Mouse (Mus musculus): Measurements from ENCODE around the gene Dgki. TPM values are rescaled to one million over a fixed set of nuclear protein-coding genes. Genes with fewer than 3 reads are reported as not detected.

Gene Dgki
- polyA plus RNA-seq, 1 experiment = 7.5 TPM

DNA sequence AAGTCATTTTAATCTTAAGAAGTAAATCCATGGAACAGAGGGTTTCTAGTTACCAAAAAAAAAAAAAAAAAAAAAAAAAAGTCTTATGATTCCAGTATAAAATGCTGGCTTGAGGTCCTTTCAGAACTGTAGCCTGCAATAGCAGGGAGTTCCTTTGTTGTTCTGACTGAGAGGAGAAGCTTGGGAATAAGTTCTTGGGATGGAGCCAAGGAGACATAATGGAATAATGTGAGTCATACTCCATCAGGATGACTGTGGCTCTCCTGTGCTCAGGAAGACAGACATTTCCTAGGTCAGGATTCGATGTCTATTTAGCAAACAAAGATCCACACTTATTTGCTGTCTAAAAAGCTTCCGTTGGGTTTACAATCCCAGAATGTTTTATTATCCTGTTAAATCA is 318.3 kb downstream of the Dgki start:
- H3K4me1 ChIP-seq (ENCODE audit: control insufficient read depth, insufficient read depth, low read length) = peaks cover 8% of the 10 kb centered on the region; the same call in 1 of the 2 replicates
- H3K27ac ChIP-seq (ENCODE audit: insufficient read depth, low read length) = no peak overlapping the region
- 24% methylated on average over 2 of the region's 2 CpGs for WGBS
- TF ChIP-seq CTCF (IDR thresholded peaks at IDR 0.05; ENCODE audit: borderline replicate concordance, insufficient read depth, low read depth, low read length) (no peak), POLR2A (IDR thresholded peaks at IDR 0.05; ENCODE audit: borderline replicate concordance, insufficient read depth, low read length) (no peak)
- DNase-seq = peak in 1 of 2 experiments; percentile 89
- no peaks in the 10 kb centered on the region for H3K27me3 ChIP-seq (ENCODE audit: control insufficient read depth, insufficient read depth, low read length)
- H3K4me3 ChIP-seq (replicated peaks; ENCODE audit: insufficient read depth, low read depth, low read length) = no peak overlapping the region

DNA sequence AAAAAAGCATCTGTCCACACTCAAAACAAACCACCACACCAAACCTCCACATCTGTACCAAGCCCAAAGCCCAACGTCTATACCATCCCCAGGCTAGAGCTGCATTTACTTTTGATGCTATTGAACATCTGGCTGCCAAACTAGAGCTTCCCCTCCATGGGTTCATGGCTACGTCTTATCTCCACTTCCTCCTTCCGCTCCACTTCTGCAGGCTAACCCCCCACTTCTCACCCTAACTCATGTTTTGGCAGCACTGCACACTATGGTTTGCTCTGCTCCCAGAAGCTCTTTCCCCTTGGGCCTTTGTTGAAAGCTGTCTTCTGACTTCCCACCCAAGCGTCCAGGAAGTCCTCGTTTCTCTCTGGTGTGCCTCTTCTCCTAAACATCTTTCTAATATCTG is 319.5 kb downstream of the Dgki start:
- WGBS = 92% methylated on average over 5 of the region's 5 CpGs
- peaks cover 8% of the 10 kb centered on the region; the same call in 1 of the 2 replicates for H3K4me1 ChIP-seq (ENCODE audit: control insufficient read depth, insufficient read depth, low read length)
- TF ChIP-seq CTCF (IDR thresholded peaks at IDR 0.05; ENCODE audit: borderline replicate concordance, insufficient read depth, low read depth, low read length) = no peak
- TF ChIP-seq POLR2A (IDR thresholded peaks at IDR 0.05; ENCODE audit: borderline replicate concordance, insufficient read depth, low read length) = no peak
- H3K4me3 ChIP-seq (replicated peaks; ENCODE audit: insufficient read depth, low read depth, low read length) = no peak overlapping the region
- no peak overlapping the region for H3K27ac ChIP-seq (ENCODE audit: insufficient read depth, low read length)
- no peak for DNase-seq
- H3K27me3 ChIP-seq (ENCODE audit: control insufficient read depth, insufficient read depth, low read length) = no peaks in the 10 kb centered on the region

DNA sequence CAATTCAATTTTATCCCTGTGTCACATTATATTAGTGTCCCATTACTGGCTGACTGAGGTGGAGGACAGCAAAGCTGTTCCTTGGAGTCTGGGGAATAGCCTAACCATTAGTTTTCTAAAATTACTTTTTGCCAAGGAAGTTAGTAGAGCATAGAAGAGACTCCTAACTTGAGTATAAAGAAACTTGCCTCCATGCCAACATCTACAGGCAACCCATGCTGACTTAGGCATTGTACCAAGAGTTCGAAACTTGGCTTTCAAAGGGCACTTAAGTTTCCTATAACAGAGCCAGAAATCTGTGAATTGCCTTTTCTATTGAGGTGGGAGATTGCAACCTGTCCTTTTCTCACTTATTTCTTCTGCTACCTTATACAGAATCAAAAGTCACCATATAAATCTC is 321.8 kb downstream of the Dgki start:
- H3K27me3 ChIP-seq (ENCODE audit: control insufficient read depth, insufficient read depth, low read length) = no peaks in the 10 kb centered on the region
- H3K4me1 ChIP-seq (ENCODE audit: control insufficient read depth, insufficient read depth, low read length) = peaks cover 8% of the 10 kb centered on the region; the same call in 1 of the 2 replicates
- no peak for TF ChIP-seq POLR2A (IDR thresholded peaks at IDR 0.05; ENCODE audit: borderline replicate concordance, insufficient read depth, low read length)
- TF ChIP-seq CTCF (IDR thresholded peaks at IDR 0.05; ENCODE audit: borderline replicate concordance, insufficient read depth, low read depth, low read length) = no peak
- no peak for DNase-seq
- no peak overlapping the region for H3K27ac ChIP-seq (ENCODE audit: insufficient read depth, low read length)
- H3K4me3 ChIP-seq (replicated peaks; ENCODE audit: insufficient read depth, low read depth, low read length) = no peak overlapping the region
- WGBS = 79% methylated on average over 1 of the region's 1 CpGs

DNA sequence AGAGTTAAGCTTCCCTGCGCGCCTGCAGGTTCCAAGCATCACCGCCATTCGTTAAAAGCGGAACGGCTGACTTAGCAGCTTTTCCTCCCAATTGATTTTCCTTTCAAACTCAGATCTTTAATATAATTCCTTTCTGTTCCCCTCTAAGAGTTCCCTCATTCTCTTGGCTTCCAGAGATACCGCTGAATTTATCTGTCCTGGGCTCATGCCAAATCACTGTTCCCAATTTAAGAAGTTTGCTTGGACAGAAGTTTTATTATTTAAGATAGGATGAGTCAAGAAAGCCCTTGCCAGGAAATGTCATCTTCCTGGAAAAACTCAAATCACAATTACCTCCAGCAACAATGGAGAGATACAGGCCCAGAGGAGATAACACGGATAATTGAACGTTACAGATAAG is 326.9 kb downstream of the Dgki start:
- DNase-seq = no peak
- no peaks in the 10 kb centered on the region for H3K4me1 ChIP-seq (ENCODE audit: control insufficient read depth, insufficient read depth, low read length)

DNA sequence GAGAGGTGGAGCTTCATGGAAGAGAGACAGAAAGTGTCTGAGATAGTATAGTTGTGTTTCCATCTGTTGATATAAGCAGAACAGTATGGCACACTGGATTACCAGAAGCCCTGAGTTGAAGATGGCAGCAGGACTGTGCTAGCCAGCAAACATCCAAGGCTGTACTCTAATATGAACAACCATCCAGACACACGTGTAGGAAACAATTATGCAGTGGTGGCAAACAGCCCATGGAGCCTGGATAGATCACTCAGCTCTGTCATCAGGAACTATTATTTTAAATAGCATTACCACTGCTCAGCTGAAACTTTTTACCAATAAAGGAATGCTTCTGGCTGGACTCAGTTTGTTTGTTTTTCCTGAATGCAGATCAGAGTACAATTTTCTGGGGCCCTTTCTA is 327.5 kb downstream of the Dgki start:
- Histone ChIP-seq H3K27me3 (ENCODE audit: control insufficient read depth, insufficient read depth, low read length) (no peaks in the 10 kb centered on the region), H3K27ac (ENCODE audit: insufficient read depth, low read length) (no peak overlapping the region), H3K4me1 (ENCODE audit: control insufficient read depth, insufficient read depth, low read length) (no peaks in the 10 kb centered on the region), H3K4me3 (replicated peaks; ENCODE audit: insufficient read depth, low read depth, low read length) (no peak overlapping the region)
- TF ChIP-seq CTCF (IDR thresholded peaks at IDR 0.05; ENCODE audit: borderline replicate concordance, insufficient read depth, low read depth, low read length) = no peak
- WGBS = 30% methylated on average over 1 of the region's 1 CpGs
- DNase-seq = no peak

More for the DNA sequence above, 326.9 kb downstream of the Dgki start:
- TF ChIP-seq POLR2A (IDR thresholded peaks at IDR 0.05; ENCODE audit: borderline replicate concordance, insufficient read depth, low read length) (no peak), CTCF (IDR thresholded peaks at IDR 0.05; ENCODE audit: borderline replicate concordance, insufficient read depth, low read depth, low read length) (no peak)
- Histone ChIP-seq H3K4me3 (replicated peaks; ENCODE audit: insufficient read depth, low read depth, low read length) (no peak overlapping the region), H3K27me3 (ENCODE audit: control insufficient read depth, insufficient read depth, low read length) (no peaks in the 10 kb centered on the region), H3K27ac (ENCODE audit: insufficient read depth, low read length) (no peak overlapping the region)
- 55% methylated on average over 9 of the region's 9 CpGs for WGBS

- DNase-seq = no peak
- Histone ChIP-seq H3K4me1 (ENCODE audit: control insufficient read depth, insufficient read depth, low read length) (no peaks in the 10 kb centered on the region), H3K27ac (ENCODE audit: insufficient read depth, low read length) (no peak overlapping the region), H3K27me3 (ENCODE audit: control insufficient read depth, insufficient read depth, low read length) (no peaks in the 10 kb centered on the region), H3K4me3 (replicated peaks; ENCODE audit: insufficient read depth, low read depth, low read length) (no peak overlapping the region)
- 82% methylated on average over 5 of the region's 5 CpGs for WGBS
- no peak for TF ChIP-seq CTCF (IDR thresholded peaks at IDR 0.05; ENCODE audit: borderline replicate concordance, insufficient read depth, low read depth, low read length)
- TF ChIP-seq POLR2A (IDR thresholded peaks at IDR 0.05; ENCODE audit: borderline replicate concordance, insufficient read depth, low read length) = no peak
These were observed 330.6 kb downstream of the Dgki start for GRCm38 (mm10) chr6:36969249-36969885.

DNA sequence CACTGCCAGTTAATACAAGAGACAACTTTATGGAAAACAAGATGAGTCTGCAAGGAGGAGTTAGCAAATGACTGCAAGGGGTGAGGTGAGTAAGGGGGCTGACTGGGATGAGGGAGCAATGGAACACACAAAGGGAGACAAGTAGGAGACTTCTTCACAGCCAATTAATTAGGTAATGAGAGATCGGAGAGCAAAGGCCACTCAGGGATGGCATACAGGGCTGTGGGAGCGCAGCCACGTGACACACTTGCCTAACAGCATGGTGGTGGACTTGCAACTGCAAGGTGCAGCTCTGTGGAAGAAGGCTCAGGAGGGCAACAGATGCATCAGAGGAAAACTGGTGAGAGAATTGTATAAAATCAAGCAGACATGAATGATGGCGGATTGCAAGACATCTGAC is 339.3 kb downstream of the Dgki start:
- no peak overlapping the region for H3K27ac ChIP-seq (ENCODE audit: insufficient read depth, low read length)
- TF ChIP-seq POLR2A (IDR thresholded peaks at IDR 0.05; ENCODE audit: borderline replicate concordance, insufficient read depth, low read length) = no peak
- TF ChIP-seq CTCF (IDR thresholded peaks at IDR 0.05; ENCODE audit: borderline replicate concordance, insufficient read depth, low read depth, low read length) = no peak
- WGBS = 84% methylated on average over 4 of the region's 4 CpGs
- H3K4me1 ChIP-seq (ENCODE audit: control insufficient read depth, insufficient read depth, low read length) = no peaks in the 10 kb centered on the region
- no peak overlapping the region for H3K4me3 ChIP-seq (replicated peaks; ENCODE audit: insufficient read depth, low read depth, low read length)
- no peak for DNase-seq
- no peaks in the 10 kb centered on the region for H3K27me3 ChIP-seq (ENCODE audit: control insufficient read depth, insufficient read depth, low read length)

- no peak overlapping the region for H3K27ac ChIP-seq (ENCODE audit: insufficient read depth, low read length)
- WGBS = 93% methylated on average over 4 of the region's 4 CpGs
- no peaks in the 10 kb centered on the region for H3K27me3 ChIP-seq (ENCODE audit: control insufficient read depth, insufficient read depth, low read length)
- no peaks in the 10 kb centered on the region for H3K4me1 ChIP-seq (ENCODE audit: control insufficient read depth, insufficient read depth, low read length)
- no peak overlapping the region for H3K4me3 ChIP-seq (replicated peaks; ENCODE audit: insufficient read depth, low read depth, low read length)
- no peak for DNase-seq
- TF ChIP-seq CTCF (IDR thresholded peaks at IDR 0.05; ENCODE audit: borderline replicate concordance, insufficient read depth, low read depth, low read length) (no peak), POLR2A (IDR thresholded peaks at IDR 0.05; ENCODE audit: borderline replicate concordance, insufficient read depth, low read length) (no peak)
These were observed 344.7 kb downstream of the Dgki start for GRCm38 (mm10) chr6:36955293-36955692.

Measured in cerebellum, adult 2 months (tissue).